Mouse (Mus musculus) gastrocnemius, postnatal 25 days (tissue): Measurements from ENCODE around the gene Dnajc5. TPM values are rescaled to one million over a fixed set of nuclear protein-coding genes. Genes with fewer than 3 reads are reported as not detected.

ENCODE experiments used
- DNase-seq: peaks from one replicate; pipeline ENCODE4 v3.0.0; 2022
- total RNA-seq, 2 experiments: library from RNA; stranded (reverse); gene quantifications; 1 replicate in 1 of 2; 2 replicates in 1 of 2; pipeline ENCODE4 v1.2.3; 2021

Dnajc5 gene
- total RNA-seq, 2 experiments from 2014 or later: 43.8 to 46.3 TPM

- DNase-seq: no peak
Measured at GRCm38 (mm10) chr2:181509191-181509590, 11.1 kb upstream of the Dnajc5 start.

- DNase-seq: no peak
Measured at GRCm38 (mm10) chr2:181511231-181511630, 9.1 kb upstream of the Dnajc5 start.

GRCm38 (mm10) chr2:181519201-181519600, 1.1 kb upstream of the Dnajc5 start:
- DNase-seq: no peak

- no peak for DNase-seq
Measured at GRCm38 (mm10) chr2:181520936-181521227, 597 bp downstream of the Dnajc5 start.

- no peak for DNase-seq
Measured at GRCm38 (mm10) chr2:181521491-181521890, 1.2 kb downstream of the Dnajc5 start.

GRCm38 (mm10) chr2:181522811-181523210, 2.5 kb downstream of the Dnajc5 start:
- no peak for DNase-seq

- DNase-seq: no peak
Measured at GRCm38 (mm10) chr2:181525526-181525925, 5.2 kb downstream of the Dnajc5 start.

GRCm38 (mm10) chr2:181529076-181529475, 8.8 kb downstream of the Dnajc5 start:
- no peak for DNase-seq

GRCm38 (mm10) chr2:181532589-181532988, 12.3 kb downstream of the Dnajc5 start:
- DNase-seq: no peak

GRCm38 (mm10) chr2:181536410-181536809, 16.1 kb downstream of the Dnajc5 start:
- no peak for DNase-seq

- DNase-seq: peak; percentile 41
Measured at GRCm38 (mm10) chr2:181537444-181538047, 17.3 kb downstream of the Dnajc5 start.

GRCm38 (mm10) chr2:181541761-181542380, 21.6 kb downstream of the Dnajc5 start:
- DNase-seq: no peak

GRCm38 (mm10) chr2:181546142-181546541, 25.9 kb downstream of the Dnajc5 start:
- no peak for DNase-seq

- no peak for DNase-seq
Measured at GRCm38 (mm10) chr2:181548227-181548626, 27.9 kb downstream of the Dnajc5 start.

- DNase-seq: no peak
Measured at GRCm38 (mm10) chr2:181548682-181549081, 28.4 kb downstream of the Dnajc5 start.

GRCm38 (mm10) chr2:181550233-181550632, 29.9 kb downstream of the Dnajc5 start:
- peak; percentile 47 for DNase-seq

GRCm38 (mm10) chr2:181553772-181554171, 33.5 kb downstream of the Dnajc5 start:
- no peak for DNase-seq

GRCm38 (mm10) chr2:181567338-181567737, 47.1 kb downstream of the Dnajc5 start:
- no peak for DNase-seq

GRCm38 (mm10) chr2:181568272-181569008, 48.2 kb downstream of the Dnajc5 start:
- DNase-seq: no peak

GRCm38 (mm10) chr2:181569856-181570255, 49.6 kb downstream of the Dnajc5 start:
- no peak for DNase-seq

- DNase-seq: no peak
Measured at GRCm38 (mm10) chr2:181570375-181570774, 50.1 kb downstream of the Dnajc5 start.

GRCm38 (mm10) chr2:181570921-181571595, 50.8 kb downstream of the Dnajc5 start:
- DNase-seq: peak; percentile 29
